Mouse (Mus musculus): ENCODE measurements at regions not wholly inside any gene's neighbourhood (a gene's known extent, or its start where the extent isn't known, plus 50 kb on each side); places are given as distances from the start of the nearest gene placed in this dataset.
A peak's percentile ranks its signal among the peaks of the same experiment; 100 is the strongest.

DNA sequence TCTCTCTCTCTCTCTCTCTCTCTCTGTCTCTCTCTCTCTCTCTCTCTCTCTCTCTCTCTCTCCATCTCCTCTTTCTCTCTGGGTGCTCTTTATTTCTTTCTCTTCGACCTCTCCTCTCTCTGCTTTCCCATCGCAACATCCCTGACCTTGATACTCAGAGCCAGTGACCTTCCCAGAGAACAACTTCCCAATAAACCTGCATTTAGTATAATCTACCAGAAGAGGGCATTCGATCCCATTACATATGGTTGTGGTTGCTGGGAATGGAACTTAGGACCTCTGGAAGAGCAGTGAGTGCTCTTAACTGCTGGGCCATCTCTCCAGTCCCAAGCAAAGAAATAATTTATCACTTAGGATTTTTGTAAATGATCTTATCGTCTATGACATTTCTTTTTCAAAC is 127.2 kb upstream of the Slc4a7 start:
- no peak for ATAC-seq (ENCODE audit: extremely low read depth, insufficient number of reproducible peaks, low FRiP score, poor library complexity, severe bottlenecking)

DNA sequence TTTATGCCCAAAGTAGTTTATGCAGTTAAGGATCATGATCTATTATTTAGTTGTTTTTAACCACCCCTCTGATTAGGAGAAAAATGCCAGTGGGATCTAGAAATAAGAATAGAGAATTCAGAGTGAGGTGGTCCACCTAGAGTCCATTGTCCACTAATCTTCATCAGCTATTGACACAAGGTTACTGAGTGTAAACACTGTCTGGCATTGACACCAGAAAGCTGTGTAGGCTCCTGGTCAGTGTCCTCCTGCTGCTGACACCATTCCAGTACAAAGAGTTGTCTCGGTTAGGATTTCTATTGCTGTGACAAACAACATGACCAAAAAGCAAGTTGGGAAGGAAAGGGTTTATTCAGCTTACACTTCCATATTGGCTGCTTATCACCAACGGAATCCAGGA is 110.1 kb upstream of the Slc4a7 start:
- no peak for ATAC-seq (ENCODE audit: extremely low read depth, insufficient number of reproducible peaks, low FRiP score, poor library complexity, severe bottlenecking)

DNA sequence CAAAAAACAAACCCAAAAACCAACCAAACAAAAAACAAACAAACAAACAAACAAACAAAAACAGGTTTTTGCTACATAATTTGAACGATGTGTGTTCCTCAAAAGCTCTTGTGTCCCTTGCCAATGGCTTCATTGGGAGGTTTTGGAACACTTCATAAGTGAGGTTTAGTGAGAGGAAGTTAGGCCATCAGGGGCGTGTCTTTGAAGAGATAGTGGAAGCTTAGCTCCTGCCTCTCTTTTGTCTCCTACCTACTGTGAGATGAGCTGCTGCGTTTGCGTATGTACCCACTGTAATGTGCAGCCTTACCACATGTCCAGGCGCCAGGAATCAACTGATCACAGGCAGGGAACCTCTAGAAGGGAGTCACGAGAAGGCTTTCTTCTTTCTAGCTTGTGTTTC is 107.3 kb upstream of the Slc4a7 start:
- ATAC-seq (ENCODE audit: extremely low read depth, insufficient number of reproducible peaks, low FRiP score, poor library complexity, severe bottlenecking) = peak; percentile 53

DNA sequence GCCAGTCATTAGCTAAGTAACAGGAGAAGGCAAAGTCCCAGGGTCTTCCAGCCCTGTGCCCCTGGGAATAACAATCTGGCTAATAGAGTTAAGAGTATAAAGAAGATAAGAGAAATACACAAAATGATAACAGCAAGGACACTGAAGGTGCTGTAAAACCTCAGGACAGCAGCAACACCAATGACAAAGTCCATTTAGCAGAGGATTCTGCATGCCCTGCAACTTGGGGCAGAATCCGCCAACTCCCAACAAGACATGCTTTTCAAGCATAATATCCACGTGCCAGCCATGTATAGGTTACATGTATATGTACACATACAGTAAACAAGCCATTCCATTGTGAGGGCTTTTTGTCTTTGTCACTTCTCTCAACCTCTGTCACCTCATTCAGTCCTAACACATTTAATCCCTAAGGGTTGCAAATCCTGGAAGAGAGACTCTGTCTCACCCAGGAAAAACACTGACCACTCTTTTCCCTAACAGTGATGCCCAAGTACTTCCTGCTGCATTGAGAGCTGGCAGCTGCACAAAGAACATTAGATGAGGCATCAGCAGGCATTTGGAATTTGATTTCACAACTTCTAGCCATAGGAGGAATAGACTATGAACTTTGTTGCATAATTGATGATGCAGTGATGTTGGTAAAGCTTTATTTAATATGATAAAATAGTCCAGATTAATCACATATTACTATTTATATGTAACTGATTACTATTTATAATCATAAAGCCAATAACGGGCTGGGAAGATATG is 105.8 kb upstream of the Slc4a7 start:
- ATAC-seq (ENCODE audit: extremely low read depth, insufficient number of reproducible peaks, low FRiP score, poor library complexity, severe bottlenecking) = no peak

DNA sequence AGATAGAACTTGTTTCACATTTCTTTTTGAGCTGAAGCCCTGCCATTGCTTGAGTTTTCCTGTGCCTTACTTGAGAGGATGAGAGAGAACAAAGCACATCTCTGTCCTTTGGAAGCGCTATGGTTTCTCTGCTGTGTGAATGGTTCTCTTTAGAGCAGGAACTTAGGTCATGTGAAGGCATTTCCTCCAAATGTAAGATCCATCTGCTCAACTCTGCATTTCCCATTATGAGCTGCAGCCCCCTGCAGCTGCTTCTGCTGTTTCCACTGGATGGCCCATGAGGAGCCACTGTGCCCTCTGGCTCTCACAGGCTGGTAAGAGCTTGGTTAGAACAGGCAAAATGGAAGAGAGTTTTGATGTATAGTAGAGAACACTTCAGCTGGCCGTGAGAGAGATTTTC is 102.5 kb upstream of the Slc4a7 start:
- no peak for ATAC-seq (ENCODE audit: extremely low read depth, insufficient number of reproducible peaks, low FRiP score, poor library complexity, severe bottlenecking)

DNA sequence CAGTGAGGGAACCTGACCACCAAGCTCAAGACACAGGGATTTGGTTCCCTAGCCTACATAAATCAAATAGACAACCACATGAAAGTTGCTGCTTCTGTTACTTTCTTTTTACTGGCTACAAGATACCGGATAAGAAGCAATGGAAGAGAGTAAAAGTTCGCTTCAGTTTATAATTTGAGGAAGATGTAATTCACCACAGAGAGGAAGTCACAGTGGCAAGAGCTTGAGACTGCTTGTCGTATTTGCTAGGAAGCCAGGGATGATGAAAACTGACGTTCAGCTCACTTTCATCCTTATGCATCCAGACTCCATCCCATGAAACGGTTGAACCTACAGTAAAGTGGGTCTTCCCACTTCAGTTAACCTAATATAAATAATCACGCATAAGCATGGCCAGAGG is 102.1 kb upstream of the Slc4a7 start:
- ATAC-seq (ENCODE audit: extremely low read depth, insufficient number of reproducible peaks, low FRiP score, poor library complexity, severe bottlenecking) = peak; percentile 45; the same call in 1 of the 2 replicates

DNA sequence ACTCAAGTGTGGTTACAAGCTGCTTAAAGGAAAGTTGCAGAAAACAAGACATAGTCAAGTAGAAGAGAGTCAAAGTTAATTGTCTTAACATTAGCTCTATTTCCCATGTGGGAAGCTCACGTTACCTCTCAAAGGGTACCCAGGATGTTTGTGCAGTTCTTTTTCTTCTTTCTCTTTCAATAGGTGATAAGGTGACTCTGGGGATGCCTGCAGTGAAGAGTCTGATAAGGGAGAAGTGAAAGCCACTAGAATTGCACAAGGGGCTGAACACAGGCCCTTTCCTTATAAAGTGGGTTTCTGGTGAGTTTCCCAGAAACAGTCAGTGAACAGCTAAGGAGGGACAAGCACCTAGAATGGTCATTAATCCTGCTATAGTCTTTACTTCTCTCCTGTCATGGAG is 98.6 kb upstream of the Slc4a7 start:
- no peak for ATAC-seq (ENCODE audit: extremely low read depth, insufficient number of reproducible peaks, low FRiP score, poor library complexity, severe bottlenecking)

DNA sequence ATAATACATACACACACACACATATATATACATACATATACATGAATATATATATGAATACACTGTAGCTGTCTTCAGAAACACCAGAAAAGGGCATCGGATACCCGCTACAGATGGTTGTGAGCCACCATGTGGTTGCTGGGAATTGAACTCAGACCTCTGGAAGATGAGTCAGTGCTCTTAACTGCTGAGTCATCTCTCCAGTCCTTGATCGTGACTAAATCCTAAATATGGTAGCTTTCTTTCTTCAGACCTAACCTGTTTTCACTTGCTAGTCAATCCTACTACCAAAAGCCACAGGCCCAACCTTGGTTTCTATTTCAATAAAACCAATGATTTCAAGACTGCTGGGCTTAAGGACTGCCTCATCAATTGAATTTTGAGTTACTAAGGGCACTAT is 95.0 kb upstream of the Slc4a7 start:
- no peak for ATAC-seq (ENCODE audit: extremely low read depth, insufficient number of reproducible peaks, low FRiP score, poor library complexity, severe bottlenecking)

DNA sequence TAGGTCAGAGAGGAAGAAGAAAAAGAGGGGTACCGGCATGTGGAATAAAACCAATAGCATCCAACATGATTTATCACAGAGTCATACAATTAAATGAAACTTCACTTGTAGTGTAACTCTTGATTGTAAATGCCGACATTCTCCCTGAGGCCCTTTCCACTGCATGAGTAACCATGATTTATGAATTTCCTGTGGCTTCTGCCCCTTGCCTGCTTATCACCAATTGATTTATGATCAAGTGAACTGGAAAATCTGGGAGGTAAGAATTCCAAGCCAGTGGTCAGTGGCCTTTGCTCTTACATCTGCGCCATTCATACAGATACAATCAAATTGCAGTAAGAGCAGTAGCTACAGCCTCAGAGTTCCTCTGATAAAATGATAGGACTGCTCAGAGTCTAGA is 89.8 kb upstream of the Slc4a7 start:
- ATAC-seq (ENCODE audit: extremely low read depth, insufficient number of reproducible peaks, low FRiP score, poor library complexity, severe bottlenecking) = no peak

DNA sequence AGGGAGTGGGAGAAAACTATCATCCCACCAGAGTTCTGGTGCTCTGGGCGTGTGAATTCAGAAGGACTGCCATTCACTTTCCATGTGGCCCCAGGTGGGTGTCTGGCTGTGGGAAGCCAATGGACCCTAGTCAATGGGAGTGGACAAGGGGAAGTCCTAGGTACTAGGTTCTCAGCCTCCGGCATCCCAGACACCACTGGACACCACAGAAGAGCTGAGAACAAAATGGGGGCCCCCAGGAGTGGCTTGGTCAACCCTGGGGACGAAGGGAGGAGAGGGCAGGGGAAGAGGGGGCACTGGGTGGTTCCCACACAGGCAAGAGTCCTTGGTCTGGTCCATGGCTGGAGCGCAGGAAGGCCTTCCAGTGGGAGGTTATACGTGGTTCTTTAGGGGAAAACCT is 81.8 kb upstream of the Slc4a7 start:
- ATAC-seq (ENCODE audit: extremely low read depth, insufficient number of reproducible peaks, low FRiP score, poor library complexity, severe bottlenecking) = no peak

DNA sequence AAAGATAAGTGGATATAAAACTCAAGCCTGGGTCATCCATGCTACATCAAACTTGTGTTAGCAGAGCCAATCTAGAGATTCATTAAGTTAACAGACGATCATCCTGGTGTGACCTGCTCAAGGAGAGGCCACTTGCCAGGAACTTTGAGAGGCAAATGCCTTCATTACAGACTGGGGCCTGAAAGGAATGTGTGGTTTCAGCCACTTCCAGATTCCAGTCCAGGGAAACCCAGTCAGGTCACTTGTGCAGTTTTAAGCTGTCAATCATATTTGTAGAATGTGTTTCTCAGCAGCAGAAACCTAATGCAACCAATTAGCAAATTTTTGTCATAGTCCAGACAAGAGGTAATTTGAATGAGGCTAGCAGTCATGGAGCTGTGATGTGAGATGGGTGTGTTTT is 73.4 kb upstream of the Slc4a7 start:
- ATAC-seq (ENCODE audit: extremely low read depth, insufficient number of reproducible peaks, low FRiP score, poor library complexity, severe bottlenecking) = no peak

DNA sequence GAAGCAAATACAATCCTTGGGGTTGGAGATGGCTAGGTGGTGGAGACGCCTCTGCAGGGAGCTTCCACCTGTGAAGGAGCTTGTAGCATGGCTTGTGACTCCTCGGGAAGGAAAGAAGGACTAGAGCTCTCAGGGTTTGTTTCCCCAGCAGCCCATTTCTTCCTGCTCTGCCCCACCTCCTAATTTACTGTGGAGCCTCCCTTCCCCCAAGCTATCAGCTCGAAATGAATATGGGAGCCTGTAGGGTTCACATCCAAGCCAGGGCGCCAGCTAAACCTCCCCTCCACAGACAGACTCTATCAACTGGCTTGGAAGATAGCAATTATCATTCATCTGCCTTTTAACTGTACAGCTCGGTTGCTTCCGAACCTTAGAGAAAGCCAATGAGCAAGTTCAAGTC is 70.3 kb upstream of the Slc4a7 start:
- ATAC-seq (ENCODE audit: extremely low read depth, insufficient number of reproducible peaks, low FRiP score, poor library complexity, severe bottlenecking) = no peak

DNA sequence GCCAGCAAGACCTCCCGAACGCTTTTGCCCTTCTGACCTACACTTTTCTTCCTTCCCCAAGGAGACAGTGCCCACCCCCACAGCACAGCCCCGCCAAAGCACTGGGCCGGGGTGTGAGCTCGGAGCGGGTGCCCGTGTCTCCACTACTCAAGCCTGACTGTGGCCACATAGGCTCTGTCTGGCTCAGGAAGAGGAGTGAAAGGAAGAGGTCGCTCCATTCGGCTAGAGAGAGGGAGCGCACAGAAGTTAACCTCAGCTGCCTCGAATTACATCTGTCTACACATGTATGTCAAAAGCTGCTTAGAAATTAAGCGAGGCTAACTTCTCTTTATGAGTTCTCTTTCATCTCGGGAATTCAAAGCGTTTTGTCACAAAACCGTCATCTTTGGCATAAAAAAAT is 69.6 kb upstream of the Slc4a7 start:
- ATAC-seq (ENCODE audit: extremely low read depth, insufficient number of reproducible peaks, low FRiP score, poor library complexity, severe bottlenecking) = no peak; the same call in 1 of the 2 replicates

DNA sequence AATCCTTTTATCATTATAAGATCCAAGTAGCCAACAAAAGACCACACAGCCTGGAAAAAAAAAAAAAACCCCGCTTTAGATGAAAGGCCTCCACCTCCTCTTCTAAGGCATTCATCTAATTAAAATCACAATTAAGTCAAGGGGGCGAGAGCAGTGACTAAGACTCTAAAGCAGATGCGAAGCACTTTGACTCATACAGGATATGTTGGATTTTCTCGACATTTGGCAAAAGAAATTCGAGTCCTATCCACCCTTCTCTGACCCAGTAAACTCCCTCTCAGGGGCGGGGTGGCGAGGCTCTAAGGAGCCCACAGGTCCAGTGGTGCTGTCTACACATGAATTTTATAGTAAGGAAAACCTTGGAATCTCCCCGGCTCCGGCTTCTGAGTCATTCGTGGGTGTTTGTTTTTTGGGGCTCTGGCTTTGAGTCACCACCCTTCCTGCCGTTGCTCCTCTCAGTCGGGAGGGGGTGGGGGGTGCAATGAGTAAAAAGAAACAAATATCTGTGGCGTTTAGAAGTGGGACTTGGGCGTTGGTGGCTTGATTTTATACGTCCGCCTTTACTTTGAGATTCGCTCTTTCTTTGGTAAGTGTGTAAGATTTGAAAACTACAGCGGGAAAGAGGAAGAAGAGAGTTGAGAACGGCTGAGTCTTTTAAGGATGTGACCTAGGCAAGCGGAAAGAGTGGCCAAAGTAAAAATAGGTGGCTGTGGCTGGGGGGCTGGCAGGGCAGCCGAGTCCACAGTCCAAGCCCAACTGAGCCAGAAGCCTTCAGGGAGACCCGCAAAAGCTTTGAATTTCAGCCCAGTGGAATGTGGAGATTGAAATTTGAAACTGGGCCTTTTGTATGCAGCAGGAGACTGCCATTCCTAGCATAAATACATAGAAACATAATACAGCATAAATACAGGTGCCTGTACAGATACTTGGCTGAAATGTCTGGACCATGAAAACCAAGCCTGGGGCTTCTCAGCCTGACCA is 68.8 kb upstream of the Slc4a7 start:
- peak; percentile 67 for ATAC-seq (ENCODE audit: extremely low read depth, insufficient number of reproducible peaks, low FRiP score, poor library complexity, severe bottlenecking)

DNA sequence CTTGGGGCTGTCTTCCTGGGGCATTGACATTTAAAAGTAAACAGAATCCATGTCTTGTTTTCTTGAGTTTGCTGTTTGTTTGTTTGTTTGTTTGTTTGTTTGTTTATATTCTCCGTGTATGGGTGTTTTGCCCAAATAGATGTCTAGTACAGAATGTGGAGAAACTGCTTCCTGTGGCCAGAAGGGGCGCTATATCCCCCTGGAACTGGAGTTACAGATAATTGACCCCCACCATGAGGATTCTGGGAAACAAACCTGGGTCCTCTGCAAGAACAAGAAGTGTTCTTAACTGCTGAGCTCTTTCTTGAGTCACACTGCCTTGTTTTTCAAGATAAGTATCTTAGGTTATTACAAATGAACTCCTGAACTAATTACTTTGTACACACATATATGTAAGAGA is 68.1 kb upstream of the Slc4a7 start:
- ATAC-seq (ENCODE audit: extremely low read depth, insufficient number of reproducible peaks, low FRiP score, poor library complexity, severe bottlenecking) = no peak

DNA sequence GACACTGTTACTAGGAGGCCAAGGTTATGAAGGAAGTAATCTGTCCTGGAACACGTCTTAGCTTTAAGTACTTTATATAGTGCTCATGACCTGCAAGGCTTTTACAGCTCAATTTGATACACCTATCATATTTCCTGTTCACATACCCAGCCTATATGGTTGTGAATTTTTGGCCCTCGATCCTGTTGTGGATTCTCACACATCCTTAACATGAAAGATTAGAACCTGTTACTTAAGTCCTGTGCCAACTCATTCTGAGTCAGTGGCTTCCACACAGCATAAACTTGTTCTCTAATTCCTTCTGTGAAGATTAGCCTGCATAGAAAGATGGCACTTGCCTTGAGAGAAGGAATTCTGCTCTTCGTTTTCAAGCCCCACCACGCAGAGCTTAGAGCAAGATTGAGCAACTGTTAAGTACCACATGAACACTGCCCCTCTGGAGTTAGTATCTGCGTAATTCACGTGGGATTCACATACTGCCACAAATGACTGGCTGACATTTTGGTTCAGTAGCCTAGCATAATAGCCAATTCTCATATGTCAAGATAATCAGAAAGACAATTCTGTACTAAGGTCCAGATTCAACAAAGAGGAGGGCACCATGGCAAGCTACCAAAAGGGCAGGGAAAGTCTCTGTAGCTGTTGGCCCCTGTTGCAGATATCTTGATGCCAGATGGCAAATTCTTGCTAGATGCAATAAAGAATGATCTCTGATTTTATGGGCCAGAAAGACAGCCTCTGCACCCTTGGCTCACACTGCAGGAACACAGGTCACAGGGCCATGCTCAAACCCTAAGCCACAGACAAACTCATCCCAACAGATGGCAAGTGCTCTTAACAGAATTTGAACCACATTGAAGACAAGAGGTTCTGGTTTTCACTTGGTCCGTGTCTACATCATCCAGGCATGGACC is 62.7 kb upstream of the Slc4a7 start:
- ATAC-seq (ENCODE audit: extremely low read depth, insufficient number of reproducible peaks, low FRiP score, poor library complexity, severe bottlenecking) = no peak

DNA sequence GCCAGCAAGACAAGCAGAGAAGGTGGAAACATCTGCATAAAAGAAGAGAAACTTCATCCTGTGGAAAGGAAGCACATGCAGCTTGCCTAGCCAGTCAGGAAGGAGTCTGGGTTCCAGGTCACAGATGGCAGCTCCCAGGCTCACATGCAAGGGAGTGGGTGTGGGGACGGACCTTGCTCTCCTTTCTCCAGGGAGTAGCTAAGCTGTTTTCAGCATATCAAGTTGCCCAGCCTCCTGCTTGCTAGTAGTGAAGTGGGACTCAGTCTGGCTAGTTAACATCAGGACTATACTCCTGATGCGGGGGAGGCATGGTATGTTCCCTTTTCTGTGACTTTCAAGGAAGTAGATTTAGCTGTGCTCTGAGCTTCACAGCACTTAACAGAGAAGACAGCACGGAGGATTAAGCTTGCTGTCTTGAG is 62.0 kb upstream of the Slc4a7 start:
- 0 out of 2 replicates have a peak, but pooled peaks have one; percentile 36 for ATAC-seq (ENCODE audit: extremely low read depth, insufficient number of reproducible peaks, low FRiP score, poor library complexity, severe bottlenecking)

DNA sequence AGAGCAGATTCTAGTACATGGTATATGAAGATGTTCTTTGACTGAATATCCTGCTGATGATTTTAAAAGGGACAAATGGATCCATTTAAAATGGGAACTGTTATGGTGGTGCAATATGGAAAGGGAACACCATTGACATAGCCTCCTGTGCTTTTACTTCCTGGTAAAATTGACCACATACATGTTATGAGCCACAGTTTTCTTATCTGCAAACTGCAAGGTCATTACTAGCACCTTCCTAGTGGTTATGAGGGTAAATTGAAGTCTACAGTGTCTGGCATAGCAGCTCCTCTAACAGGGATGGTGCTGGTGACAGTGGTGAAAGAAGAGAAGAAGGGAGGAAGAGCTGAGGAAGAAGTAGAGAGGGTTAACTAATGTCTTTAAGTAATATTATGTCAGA is 61.5 kb upstream of the Slc4a7 start:
- ATAC-seq (ENCODE audit: extremely low read depth, insufficient number of reproducible peaks, low FRiP score, poor library complexity, severe bottlenecking) = no peak

DNA sequence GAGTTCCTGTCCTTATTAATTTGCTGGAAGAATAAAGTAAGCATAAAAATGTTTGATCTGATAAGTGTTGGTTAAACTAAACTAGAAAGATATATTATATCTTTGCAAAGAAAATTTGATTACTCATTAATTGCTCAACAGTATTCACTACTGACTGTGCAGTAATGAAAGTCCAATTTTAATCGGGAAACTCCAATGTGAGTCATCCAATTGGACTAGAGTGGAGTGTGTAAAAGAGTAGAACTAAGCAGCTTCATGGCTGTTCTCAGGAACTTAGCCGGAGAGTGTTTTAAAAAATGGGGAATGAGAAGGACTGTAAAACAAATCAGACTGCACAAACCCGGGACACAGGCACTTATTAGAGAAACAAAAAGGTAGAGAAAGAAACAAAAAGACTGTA is 58.5 kb upstream of the Slc4a7 start:
- ATAC-seq (ENCODE audit: extremely low read depth, insufficient number of reproducible peaks, low FRiP score, poor library complexity, severe bottlenecking) = no peak

All from neutrophil, adult 5-6 weeks (primary cell).